Mouse (Mus musculus): Measurements from ENCODE around the gene Gm49358.

DNA sequence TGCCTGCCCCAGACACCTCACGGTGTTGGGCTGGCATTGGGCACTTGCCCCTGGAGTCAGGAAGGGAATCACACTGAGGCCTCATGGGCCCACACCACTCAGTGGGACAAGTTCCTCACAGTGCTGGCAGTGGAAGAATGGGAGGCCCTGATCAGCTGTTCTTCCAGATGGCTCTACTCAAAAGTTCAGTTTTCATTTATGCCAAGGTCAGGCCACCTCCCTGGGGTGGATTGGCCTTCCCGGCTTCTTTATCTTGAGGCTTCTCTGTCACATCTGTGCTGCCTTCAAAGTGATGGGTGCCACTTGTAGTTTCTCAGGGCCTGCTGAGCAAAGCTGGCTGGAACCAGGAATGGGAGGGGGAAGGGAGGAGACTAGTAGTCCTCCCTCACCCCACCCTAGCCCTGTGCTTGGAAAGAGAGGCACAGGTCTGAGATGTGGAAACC is 29.8 kb downstream of the Gm49358 start:
- TF ChIP-seq POLR2A (IDR thresholded peaks at IDR 0.05; ENCODE audit: insufficient read depth, low read length) (no peak), EP300 (IDR thresholded peaks at IDR 0.05; ENCODE audit: insufficient read depth, low read depth, low read length) (no peak), CTCF (IDR thresholded peaks at IDR 0.05; ENCODE audit: low read depth, low read length) (no peak)
